Mouse (Mus musculus): Measurements from ENCODE around the gene Gde1. TPM values are rescaled to one million over a fixed set of nuclear protein-coding genes. Genes with fewer than 3 reads are reported as not detected.
A peak's percentile ranks its signal among the peaks of the same experiment; 100 is the strongest.

Gene Gde1
- total RNA-seq, 2 experiments from 2014 or later, result 132 to 137 TPM

GRCm38 (mm10) chr7:118706488-118706887 is 910 bp upstream of the Gde1 start:
- no peak for DNase-seq

DNA sequence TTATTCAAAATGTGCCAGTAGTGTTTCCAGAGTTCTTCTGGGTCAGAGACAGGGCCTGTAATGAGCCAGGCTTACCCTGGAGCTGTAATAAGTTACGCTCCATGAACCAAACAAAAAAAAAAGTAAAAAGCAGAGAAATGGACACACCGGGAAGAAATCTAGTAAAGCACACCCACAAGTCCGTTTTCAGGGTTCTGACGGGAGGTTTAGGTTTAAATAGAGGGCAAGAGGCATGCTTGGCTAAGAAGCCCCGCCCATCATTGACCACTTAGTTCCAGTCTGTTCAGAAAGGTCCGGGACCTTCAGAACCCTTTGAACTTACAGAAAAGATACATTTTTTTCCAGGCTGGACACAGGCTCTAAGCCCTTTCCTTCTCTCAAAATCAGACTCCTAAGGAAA is 473 bp upstream of the Gde1 start:
- DNase-seq, result no peak

GRCm38 (mm10) chr7:118704001-118704850 is 1.4 kb downstream of the Gde1 start:
- no peak for DNase-seq

- peak in 1 of 2 experiments; percentile 31 for DNase-seq
Observed at GRCm38 (mm10) chr7:118703144-118703561, 2.4 kb downstream of the Gde1 start.

DNA sequence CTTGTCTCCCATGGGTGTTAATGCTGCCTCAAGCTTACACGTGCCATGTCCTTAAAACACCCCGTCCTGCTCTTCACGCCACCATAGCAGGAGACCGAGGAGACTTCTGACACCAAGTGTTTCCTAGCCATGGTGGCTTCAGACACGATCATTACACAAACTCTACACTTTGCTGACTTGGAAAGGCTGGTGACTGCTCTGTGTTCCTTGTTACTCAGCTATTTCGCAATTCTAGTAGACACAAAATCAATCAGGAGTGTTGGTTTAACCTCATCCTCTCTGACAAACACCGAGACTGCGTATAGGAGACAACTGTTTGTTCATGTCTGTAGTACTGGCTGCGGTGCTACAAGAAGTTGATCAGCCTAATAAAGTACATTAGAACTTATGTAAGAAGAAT is 6.7 kb downstream of the Gde1 start:
- DNase-seq, result peak in 1 of 2 experiments; percentile 27

DNA sequence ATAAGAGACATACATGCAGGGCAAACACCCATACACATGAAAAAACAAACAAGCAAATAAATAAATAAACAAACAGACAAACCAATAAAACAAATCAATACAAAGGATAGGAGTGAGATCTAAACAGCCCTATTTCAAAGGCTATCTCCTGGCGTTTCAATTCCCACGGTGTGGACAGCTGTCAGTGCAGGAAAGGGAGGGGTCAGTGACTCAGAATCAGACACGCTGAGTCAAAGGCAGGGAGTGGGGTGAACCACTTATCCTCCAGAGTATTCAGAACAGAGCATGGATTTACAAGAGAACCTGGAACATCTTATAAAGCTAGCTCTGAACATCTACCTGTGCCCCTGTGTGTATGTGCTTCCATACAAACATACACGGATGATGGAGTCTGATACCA is 8.4 kb downstream of the Gde1 start:
- peak; percentile 43 to 56 for DNase-seq

- DNase-seq, result no peak
Observed at GRCm38 (mm10) chr7:118696146-118696545, 9.4 kb downstream of the Gde1 start.

DNA sequence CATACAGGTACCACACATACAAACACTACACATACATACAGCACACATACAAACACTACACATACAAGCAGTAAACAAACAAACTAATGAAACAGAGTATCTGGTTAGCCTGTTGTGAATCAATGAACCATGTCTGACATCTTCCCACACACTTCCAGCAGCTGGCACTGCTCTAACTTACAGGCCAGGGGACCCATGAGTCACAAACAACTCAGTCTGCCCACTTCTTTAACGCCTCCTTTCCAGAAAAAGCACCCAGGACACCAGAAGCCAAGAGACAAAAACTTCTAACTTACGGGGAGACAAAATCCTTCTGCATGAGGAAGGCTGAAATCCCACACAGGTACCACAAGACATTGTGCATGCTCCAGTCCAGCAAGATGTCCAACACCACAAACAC is 14.3 kb downstream of the Gde1 start:
- DNase-seq, result no peak

DNA sequence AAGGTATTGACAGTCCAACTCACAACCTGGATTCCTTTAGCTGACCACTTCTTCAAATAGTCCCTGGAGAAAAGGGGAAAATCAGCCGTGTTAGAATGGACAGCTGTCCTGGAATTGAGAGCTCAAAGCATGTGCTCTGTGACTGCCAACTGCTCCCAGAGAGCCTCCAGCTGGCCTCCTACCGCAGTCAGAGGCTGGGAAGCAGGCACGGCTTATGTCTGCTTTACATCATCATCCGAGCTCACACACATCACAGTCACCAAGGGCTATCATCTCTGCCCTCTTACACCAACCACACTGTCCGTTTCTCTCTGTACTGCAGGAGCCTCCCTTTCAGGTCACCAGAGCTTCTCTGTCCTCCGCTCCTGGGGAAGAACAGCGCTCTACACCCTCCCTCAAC is 16.5 kb downstream of the Gde1 start:
- DNase-seq, result no peak

GRCm38 (mm10) chr7:118688199-118688598 is 17.4 kb downstream of the Gde1 start:
- DNase-seq, result peak; percentile 69 to 80

- DNase-seq, result no peak
Observed at GRCm38 (mm10) chr7:118676826-118677225, 28.8 kb downstream of the Gde1 start.

GRCm38 (mm10) chr7:118670142-118670541 is 35.4 kb downstream of the Gde1 start:
- DNase-seq, result no peak

DNA sequence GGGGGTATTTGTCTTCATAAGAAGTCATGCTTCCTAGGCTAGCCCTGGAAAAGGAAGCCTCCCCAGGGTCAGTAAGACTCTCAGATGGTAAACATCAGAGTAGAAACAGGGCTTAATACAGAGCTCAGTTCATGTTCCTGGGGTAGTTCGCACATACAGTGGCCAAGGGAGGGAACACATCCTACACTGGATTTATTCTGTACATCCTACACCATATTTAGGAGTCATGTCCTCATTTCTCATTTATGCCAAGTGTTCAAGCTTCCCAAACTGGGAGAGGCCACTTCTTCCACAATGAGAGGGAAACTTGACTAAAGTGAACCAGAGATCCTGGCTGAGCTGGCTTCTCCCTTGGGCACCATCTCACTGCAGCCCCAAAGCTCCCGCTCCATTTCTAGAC is 37.8 kb downstream of the Gde1 start:
- no peak for DNase-seq

GRCm38 (mm10) chr7:118656730-118657129 is 48.8 kb downstream of the Gde1 start:
- DNase-seq, result no peak

- DNase-seq, result no peak
Observed at GRCm38 (mm10) chr7:118652572-118653295, 52.8 kb downstream of the Gde1 start.

DNA sequence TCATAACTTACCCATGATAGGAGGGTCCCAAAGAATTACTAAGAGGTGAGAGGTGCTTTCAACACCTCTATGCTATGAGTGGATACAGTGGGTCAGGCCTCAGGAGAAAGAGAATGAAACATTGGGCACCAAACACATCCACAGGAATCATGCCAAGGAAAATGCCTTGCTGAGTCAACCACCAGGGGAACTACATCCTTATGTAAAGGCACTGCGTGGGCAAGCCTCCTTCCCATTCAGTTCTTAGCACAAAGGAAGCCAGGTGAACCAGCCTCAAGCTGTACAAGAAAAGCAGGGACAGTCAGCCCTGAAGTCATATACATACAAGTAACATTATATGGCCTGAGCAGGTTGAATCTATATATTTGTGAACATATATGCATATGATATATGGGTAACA is 54.7 kb downstream of the Gde1 start:
- DNase-seq, result no peak

- DNase-seq, result no peak
Observed at GRCm38 (mm10) chr7:118650119-118650518, 55.5 kb downstream of the Gde1 start.

- no peak for DNase-seq
Observed at GRCm38 (mm10) chr7:118649328-118649727, 56.2 kb downstream of the Gde1 start.

- DNase-seq, result no peak
Observed at GRCm38 (mm10) chr7:118646237-118646636, 59.3 kb downstream of the Gde1 start.
